Mouse (Mus musculus): Measurements from ENCODE around the gene Usp35.

DNA sequence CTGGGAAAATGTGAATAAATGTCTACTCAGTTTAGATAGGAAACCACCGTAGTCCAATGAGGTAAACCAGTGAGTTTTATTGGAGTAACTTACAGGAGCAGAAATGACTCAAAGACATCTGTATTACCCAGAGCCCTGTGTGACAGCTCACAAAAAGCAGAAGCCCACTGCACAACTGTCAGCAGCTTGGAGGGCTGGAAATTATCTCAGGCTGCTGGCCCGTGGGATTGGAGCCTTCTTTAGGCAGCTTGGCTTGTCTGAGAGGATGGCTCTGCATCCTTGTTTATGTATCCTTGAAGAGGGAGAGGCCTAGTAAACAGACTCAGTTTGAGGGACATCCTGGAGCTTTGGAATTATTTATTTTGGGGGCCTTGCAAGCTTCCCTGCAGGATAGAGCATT is 11.1 kb upstream of the Usp35 start:
- no peak for TF ChIP-seq MAX (IDR thresholded peaks at IDR 0.05; ENCODE audit: low read length)
- no peak for TF ChIP-seq NELFE (IDR thresholded peaks at IDR 0.05; ENCODE audit: low read depth, low read length)
- no peak for TF ChIP-seq GATA1 (IDR thresholded peaks at IDR 0.05; ENCODE audit: low read depth, low read length)
- no peak for TF ChIP-seq ZC3H11A (IDR thresholded peaks at IDR 0.05; ENCODE audit: low read depth, low read length)
- TF ChIP-seq USF1 (IDR thresholded peaks at IDR 0.05; ENCODE audit: low read depth, low read length): no peak
- no peak for TF ChIP-seq CTCF (IDR thresholded peaks at IDR 0.05 in 2 of 3, conservative IDR thresholded peaks at IDR 0.05 in 1 of 3; ENCODE audit: control insufficient read depth in 1 of 3, insufficient read depth in 1 of 3, low read depth in 2 of 3, low read length in 3 of 3, poor library complexity in 1 of 3, severe bottlenecking in 1 of 3)
- TF ChIP-seq MEF2A (IDR thresholded peaks at IDR 0.05; ENCODE audit: extremely low read depth, insufficient replicate concordance, low read depth, low read length, poor library complexity, severe bottlenecking): no peak
